Mouse (Mus musculus) olfactory bulb, adult 2 months (tissue): Measurements from ENCODE around the gene Camta1. TPM values are rescaled to one million over a fixed set of nuclear protein-coding genes. Genes with fewer than 3 reads are reported as not detected.

Source experiments
- H3K27ac ChIP-seq: fragments of 200-500 bp; 2 replicates; pipeline ENCODE4 v1.5.1; 2012; ENCODE audit warnings: low read depth, low read length; ENCODE audit not compliant: insufficient read depth
- H3K4me1 ChIP-seq: fragments of 200-500 bp; 2 replicates; pipeline ENCODE4 v1.6.1; 2012; ENCODE audit warnings: low read length; ENCODE audit not compliant: control insufficient read depth, insufficient read depth
- H3K4me3 ChIP-seq: fragments of 200-500 bp; 2 replicates; pipeline ENCODE4 v1.5.1; 2012; ENCODE audit warnings: mild to moderate bottlenecking, low read depth, low read length, moderate library complexity; ENCODE audit not compliant: insufficient read depth
- CTCF ChIP-seq: fragments of 200-500 bp; IDR thresholded peaks from 2 replicates; pipeline ENCODE4 v1.5.1; 2012; ENCODE audit warnings: low read depth, mild to moderate bottlenecking, low read length, moderate library complexity; ENCODE audit not compliant: insufficient read depth
- POLR2A ChIP-seq: fragments of 200-500 bp; IDR thresholded peaks from 2 replicates; pipeline ENCODE4 v1.6.1; 2012; ENCODE audit warnings: mild to moderate bottlenecking, low read depth, low read length, moderate library complexity; ENCODE audit not compliant: insufficient read depth
- WGBS: fragments of 180-500 bp; shearing (Covaris S2); methylation state at CpG from one replicate; pipeline ENCODE4 v1.1.7; 2018; 5-methylcytosine and 5-hydroxymethylcytosine counted together
- polyA plus RNA-seq: library from polyadenylated mRNA; stranded (reverse); fragments of >200 nt; gene quantifications from 2 replicates; pipeline ENCODE4 v1.2.4, GENCODE M21; 2012; ENCODE audit warnings: low replicate concordance; ENCODE audit not compliant: missing spikeins, insufficient read depth, insufficient read length

Gene Camta1
- polyA plus RNA-seq, 1 experiment: 363 TPM

DNA sequence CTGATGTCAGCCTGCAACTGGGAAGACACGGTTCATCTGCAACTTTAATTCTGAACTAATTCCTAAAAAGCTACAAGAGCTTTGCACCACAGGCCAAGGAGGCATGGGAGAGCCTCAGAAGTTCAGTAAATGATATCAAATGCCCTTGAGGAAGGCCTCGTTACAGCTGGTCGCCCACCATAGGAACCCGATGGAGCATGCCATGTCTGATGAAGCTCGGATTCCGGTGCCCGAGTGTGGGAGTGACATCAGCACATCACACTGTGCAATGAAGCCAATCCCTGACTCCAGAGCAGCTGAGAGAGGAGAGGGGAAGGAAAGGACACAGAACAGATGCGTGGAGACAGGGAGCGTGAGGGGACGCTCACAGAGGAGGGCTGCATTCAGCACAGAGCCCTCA is 231.0 kb downstream of the Camta1 start:
- TF ChIP-seq CTCF (no peak), POLR2A (no peak)
- 59% methylated on average over 10 of the region's 10 CpGs for WGBS
- Histone ChIP-seq H3K27ac (no peak overlapping the region), H3K4me3 (no peak overlapping the region), H3K4me1 (peaks cover 8% of the 10 kb centered on the region)

DNA sequence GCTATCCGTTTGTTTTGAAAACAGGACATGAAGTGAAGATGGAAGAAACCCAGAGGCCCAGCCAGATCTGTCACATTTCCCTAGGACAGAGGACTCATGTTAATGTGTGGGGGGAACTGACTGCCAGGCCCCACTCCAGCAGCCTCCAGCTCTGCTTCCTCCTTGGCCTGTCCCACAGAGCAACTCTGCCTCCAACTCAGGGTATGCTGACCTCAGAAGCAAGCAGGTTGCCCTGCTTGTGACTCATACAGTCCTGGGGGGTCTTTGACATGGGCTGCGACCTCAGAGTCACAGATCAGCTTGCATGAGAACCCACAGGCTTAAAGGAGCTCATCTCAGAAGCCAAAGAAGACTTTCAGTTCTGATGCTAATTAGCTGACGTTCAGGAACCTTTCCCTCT is 231.4 kb downstream of the Camta1 start:
- TF ChIP-seq POLR2A (no peak), CTCF (no peak)
- Histone ChIP-seq H3K4me3 (no peak overlapping the region), H3K27ac (no peak overlapping the region), H3K4me1 (peaks cover 4% of the 10 kb centered on the region)
- 86% methylated on average over 3 of the region's 3 CpGs for WGBS

DNA sequence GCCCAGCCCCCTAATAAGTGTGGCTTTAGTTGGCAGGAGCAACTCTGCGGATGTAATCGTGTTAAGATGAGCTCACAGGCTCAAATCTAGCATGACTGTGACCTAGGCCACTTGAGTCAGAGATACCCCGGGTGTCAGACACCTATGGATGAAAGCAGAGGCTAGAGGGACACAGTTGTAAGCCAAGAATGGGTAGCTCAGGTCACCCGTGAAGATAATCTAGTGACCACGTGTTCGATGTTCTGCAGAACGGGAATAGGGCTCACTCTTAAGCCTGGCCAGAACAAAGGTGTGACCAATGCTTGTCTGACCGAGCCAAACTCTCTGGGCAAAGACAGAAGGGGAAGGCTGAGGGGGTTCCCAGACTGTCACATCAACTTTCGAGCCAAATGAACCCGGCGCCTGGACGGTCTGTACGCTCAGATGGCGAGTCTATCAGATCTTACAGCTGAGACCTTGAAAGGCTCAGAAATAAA is 242.1 kb downstream of the Camta1 start:
- 73% methylated on average over 14 of the region's 14 CpGs for WGBS

DNA sequence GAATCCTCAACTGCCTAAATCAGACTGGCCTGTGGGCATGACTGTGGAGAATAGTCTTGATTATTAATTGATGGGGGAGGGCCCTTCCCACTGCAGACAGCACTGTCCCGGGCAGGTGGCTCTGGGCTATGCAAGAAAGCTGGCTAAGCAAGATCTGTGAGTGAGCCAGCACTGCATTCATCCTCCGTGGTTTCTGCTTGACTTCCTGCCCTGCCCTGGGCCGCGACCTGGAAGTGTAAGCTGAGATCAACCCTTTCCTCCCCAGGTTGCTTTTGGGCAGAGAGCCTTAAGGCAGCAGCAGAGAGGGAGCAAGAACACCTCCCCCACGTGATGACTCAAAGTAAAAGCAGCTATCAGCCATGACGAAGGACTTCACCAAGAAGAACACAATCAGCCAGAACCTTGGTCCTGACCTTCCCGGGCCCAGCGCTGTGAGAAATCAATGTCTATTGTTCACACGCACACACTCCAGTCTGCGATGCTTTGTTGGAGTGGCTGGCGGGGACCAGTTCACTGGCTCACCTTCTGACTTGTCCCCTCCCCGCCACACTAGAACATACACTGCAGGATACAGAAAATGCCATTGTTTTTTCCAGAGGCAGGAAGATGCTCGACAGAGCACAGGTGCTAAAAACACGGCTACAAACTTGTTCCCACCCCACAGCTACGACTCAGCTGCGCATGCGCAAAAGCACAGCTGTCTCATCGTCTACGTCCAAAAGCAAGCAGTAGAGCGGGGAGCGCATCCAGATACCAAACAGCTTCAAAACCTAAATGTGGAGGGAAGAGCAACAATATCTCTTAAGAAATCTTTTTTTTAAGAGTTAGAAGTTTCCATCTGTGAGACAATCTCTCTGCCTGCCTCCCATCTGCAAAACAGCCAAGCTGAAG is 243.0 kb downstream of the Camta1 start:
- TF ChIP-seq POLR2A: no peak
- no peak for TF ChIP-seq CTCF
- WGBS: 28% methylated on average over 21 of the region's 21 CpGs
- Histone ChIP-seq H3K27ac (no peak overlapping the region), H3K4me3 (peak overlapping the region; percentile 10; the same call in 1 of the 2 replicates), H3K4me1 (peaks cover 30% of the 10 kb centered on the region)

More for the DNA sequence above, 242.1 kb downstream of the Camta1 start:
- Histone ChIP-seq H3K4me3 (no peak overlapping the region), H3K27ac (no peak overlapping the region), H3K4me1 (peaks cover 30% of the 10 kb centered on the region)
- TF ChIP-seq POLR2A: no peak

DNA sequence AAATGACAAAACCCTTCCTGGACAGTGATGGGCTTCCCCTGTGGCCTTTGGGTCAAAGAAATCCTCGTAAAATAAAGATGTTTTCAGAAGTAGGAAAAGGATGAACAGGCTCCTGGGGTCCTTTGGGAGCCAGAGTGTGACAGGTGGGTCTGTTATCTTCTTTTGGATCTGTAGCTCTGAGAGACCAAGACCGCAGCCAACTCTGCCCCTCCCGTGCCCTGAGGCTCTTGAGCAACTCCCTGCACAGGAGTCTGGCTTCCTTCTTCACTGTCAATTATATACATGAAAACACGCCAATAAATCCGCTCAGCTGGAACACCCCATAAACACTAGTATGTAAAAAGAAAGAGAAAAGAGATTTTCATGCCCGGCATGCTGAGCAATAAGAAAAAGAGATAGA is 250.1 kb downstream of the Camta1 start:
- Histone ChIP-seq H3K27ac (no peak overlapping the region), H3K4me1 (no peaks in the 10 kb centered on the region), H3K4me3 (no peak overlapping the region)
- no peak for TF ChIP-seq CTCF
- no peak for TF ChIP-seq POLR2A
- WGBS: 88% methylated on average over 6 of the region's 6 CpGs

DNA sequence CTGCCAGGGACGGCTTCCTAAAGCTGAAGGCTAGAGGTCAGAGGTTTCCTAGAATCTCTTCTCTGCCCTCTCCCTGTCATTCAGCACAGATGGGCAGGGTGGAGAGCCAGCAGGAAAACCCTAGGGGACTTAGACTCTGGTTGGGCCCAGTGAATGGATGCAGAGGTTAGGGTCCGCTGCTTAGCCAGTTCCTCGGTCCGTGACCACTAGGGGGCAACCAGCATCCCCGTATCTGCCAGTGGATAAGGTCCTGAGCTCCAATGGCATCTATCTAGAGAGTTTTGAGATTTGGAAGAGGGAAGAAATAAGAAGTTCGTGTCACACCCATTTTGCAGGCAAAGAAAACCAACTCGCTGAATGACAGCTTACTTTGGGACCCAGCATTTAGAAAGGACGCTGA is 251.4 kb downstream of the Camta1 start:
- Histone ChIP-seq H3K4me3 (no peak overlapping the region), H3K4me1 (no peaks in the 10 kb centered on the region), H3K27ac (no peak overlapping the region)
- WGBS: 33% methylated on average over 8 of the region's 8 CpGs
- TF ChIP-seq POLR2A (no peak), CTCF (peak; percentile 40)

DNA sequence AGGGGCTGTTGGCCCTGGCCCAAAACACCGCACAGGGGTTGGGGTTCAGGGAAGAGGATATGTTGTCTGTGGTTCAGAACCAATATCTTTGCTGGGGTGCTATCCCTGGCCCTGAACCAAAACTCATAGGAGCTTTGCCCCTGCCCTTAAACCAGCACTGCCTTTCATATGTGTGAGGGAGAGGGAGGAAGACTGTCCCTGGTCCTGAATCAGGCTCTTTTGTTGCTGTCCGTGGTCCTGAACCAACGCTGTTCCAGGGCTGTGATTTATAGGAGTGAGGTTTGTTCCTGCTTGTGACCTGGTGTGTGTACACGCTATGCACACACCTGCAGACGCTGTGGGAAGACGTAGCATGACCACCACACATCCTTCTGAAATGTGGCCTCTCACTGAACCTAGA is 256.8 kb downstream of the Camta1 start:
- WGBS: 78% methylated on average over 6 of the region's 6 CpGs
- TF ChIP-seq CTCF (no peak), POLR2A (no peak)

GRCm38 (mm10) chr4:151604481-151604880 is 257.2 kb downstream of the Camta1 start:
- H3K27ac ChIP-seq: no peak overlapping the region
- 47% methylated on average over 16 of the region's 16 CpGs for WGBS
- H3K4me3 ChIP-seq: no peak overlapping the region
- H3K4me1 ChIP-seq: peaks cover 7% of the 10 kb centered on the region
- TF ChIP-seq CTCF (no peak), POLR2A (no peak)

More for the DNA sequence above, 256.8 kb downstream of the Camta1 start:
- H3K4me3 ChIP-seq: no peak overlapping the region
- no peak overlapping the region for H3K27ac ChIP-seq
- H3K4me1 ChIP-seq: peaks cover 7% of the 10 kb centered on the region

GRCm38 (mm10) chr4:151603586-151603985 is 258.1 kb downstream of the Camta1 start:
- peaks cover 7% of the 10 kb centered on the region for H3K4me1 ChIP-seq
- no peak overlapping the region for H3K4me3 ChIP-seq
- WGBS: 89% methylated on average over 9 of the region's 9 CpGs
- TF ChIP-seq POLR2A: no peak
- no peak for TF ChIP-seq CTCF
- no peak overlapping the region for H3K27ac ChIP-seq
